Mouse (Mus musculus): ENCODE results near the gene Frem2. TPM values are rescaled to one million over a fixed set of nuclear protein-coding genes. Genes with fewer than 3 reads are reported as not detected.

Gene Frem2
- polyA plus RNA-seq, 1 experiment from 2014 or later, result 2.4 TPM

GRCm38 (mm10) chr3:53576320-53577116, 80.6 kb downstream of the Frem2 start:
- H3K9me3 ChIP-seq (replicated peaks; ENCODE audit: control insufficient read depth, low read length), result no peaks in the 10 kb centered on the region
- no peak overlapping the region for H3K27ac ChIP-seq (ENCODE audit: low read length)
- WGBS, result 55% methylated on average over 7 of the region's 7 CpGs
- no peaks in the 10 kb centered on the region for H3K27me3 ChIP-seq (ENCODE audit: control insufficient read depth, insufficient read depth, low read length)
- no peak overlapping the region for H3K9ac ChIP-seq (ENCODE audit: low read length)
- no peak overlapping the region for H3K4me2 ChIP-seq (ENCODE audit: low read depth, low read length)
- no peaks in the 10 kb centered on the region for H3K36me3 ChIP-seq (ENCODE audit: control insufficient read depth, insufficient read depth)
- no peak for ATAC-seq (replicated peaks; ENCODE audit: extremely low read depth, insufficient read depth, low FRiP score)
- no peaks in the 10 kb centered on the region for H3K4me1 ChIP-seq (ENCODE audit: control insufficient read depth, insufficient read depth, low read length)
- no peak overlapping the region for H3K4me3 ChIP-seq (ENCODE audit: low read length)

DNA sequence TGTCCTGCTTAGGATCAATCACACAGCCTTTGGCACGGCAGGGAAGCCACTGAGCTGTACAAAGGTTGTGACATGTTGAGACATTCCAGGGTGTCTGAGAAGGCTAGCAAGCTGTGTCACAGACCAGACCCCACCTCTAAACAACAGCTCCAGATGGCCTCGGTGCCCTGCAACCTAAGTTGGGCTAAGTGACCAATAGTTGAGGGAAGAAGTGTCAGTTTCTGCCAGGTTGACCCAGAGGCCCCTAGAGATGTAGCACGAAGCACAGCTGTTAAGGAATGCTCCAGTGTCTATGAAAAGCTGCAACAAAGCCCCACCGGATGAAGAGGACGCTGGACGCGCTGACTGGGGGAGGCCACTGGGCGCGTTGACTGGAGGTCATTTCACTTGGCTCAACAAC, 83.0 kb downstream of the Frem2 start:
- Histone ChIP-seq H3K9me3 (replicated peaks; ENCODE audit: control insufficient read depth, low read length) (no peaks in the 10 kb centered on the region), H3K27ac (ENCODE audit: low read length) (no peak overlapping the region), H3K4me1 (ENCODE audit: control insufficient read depth, insufficient read depth, low read length) (no peaks in the 10 kb centered on the region), H3K4me3 (ENCODE audit: low read length) (no peak overlapping the region), H3K27me3 (ENCODE audit: control insufficient read depth, insufficient read depth, low read length) (no peaks in the 10 kb centered on the region), H3K36me3 (ENCODE audit: control insufficient read depth, insufficient read depth) (no peaks in the 10 kb centered on the region), H3K4me2 (ENCODE audit: low read depth, low read length) (no peak overlapping the region), H3K9ac (ENCODE audit: low read length) (no peak overlapping the region)
- no peak for ATAC-seq (replicated peaks; ENCODE audit: extremely low read depth, insufficient read depth, low FRiP score)
- 43% methylated on average over 9 of the region's 9 CpGs for WGBS

DNA sequence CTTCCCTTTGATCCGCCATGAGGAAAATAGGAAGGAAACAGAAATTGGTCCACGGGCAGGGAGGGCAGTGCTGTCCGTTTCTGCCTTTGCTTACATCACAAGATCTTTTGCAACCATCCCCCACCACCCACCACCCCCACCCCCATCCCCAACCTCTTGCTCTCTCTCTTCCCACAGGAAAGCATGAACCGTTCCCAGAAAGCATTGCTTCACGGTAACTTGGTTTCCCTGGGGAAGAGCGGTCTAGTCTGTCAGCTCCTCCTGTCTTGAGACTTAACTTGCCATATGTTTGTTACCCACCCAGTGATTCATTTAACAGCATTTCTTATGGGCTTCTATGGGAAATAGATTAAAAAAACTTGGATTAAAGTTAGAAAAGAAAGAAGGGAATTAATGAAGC, 85.5 kb downstream of the Frem2 start:
- Histone ChIP-seq H3K4me1 (ENCODE audit: control insufficient read depth, insufficient read depth, low read length) (no peaks in the 10 kb centered on the region), H3K36me3 (ENCODE audit: control insufficient read depth, insufficient read depth) (no peaks in the 10 kb centered on the region), H3K27ac (ENCODE audit: low read length) (no peak overlapping the region), H3K4me3 (ENCODE audit: low read length) (no peak overlapping the region), H3K9ac (ENCODE audit: low read length) (no peak overlapping the region), H3K4me2 (ENCODE audit: low read depth, low read length) (no peak overlapping the region), H3K9me3 (replicated peaks; ENCODE audit: control insufficient read depth, low read length) (no peaks in the 10 kb centered on the region), H3K27me3 (ENCODE audit: control insufficient read depth, insufficient read depth, low read length) (no peaks in the 10 kb centered on the region)
- ATAC-seq (replicated peaks; ENCODE audit: extremely low read depth, insufficient read depth, low FRiP score), result no peak
- 69% methylated on average over 6 of the region's 6 CpGs for WGBS

DNA sequence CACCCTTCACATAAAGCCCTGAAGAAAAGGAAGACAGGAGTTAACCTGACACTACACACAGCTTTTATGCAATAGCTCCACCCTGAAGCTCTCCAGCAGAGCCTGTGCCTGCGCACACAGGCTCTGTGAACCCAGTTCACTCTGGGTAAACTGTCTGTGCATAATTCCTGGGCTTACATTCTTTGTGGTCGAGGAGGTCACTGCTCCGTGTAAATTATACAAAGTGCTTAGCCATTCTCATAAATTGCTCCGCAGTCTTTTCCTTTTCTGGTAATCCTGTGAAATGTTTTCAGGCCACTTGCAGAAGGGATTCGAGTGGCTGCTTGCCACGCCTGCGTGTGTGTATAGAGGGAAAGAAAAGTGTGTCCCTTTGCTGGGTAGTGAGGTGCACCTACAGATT, 92.6 kb downstream of the Frem2 start:
- Histone ChIP-seq H3K36me3 (ENCODE audit: control insufficient read depth, insufficient read depth) (no peaks in the 10 kb centered on the region), H3K9me3 (replicated peaks; ENCODE audit: control insufficient read depth, low read length) (no peaks in the 10 kb centered on the region), H3K27me3 (ENCODE audit: control insufficient read depth, insufficient read depth, low read length) (no peaks in the 10 kb centered on the region), H3K4me2 (ENCODE audit: low read depth, low read length) (no peak overlapping the region), H3K4me1 (ENCODE audit: control insufficient read depth, insufficient read depth, low read length) (no peaks in the 10 kb centered on the region), H3K9ac (ENCODE audit: low read length) (no peak overlapping the region), H3K4me3 (ENCODE audit: low read length) (no peak overlapping the region), H3K27ac (ENCODE audit: low read length) (no peak overlapping the region)
- ATAC-seq (replicated peaks; ENCODE audit: extremely low read depth, insufficient read depth, low FRiP score), result no peak
- WGBS, result 67% methylated on average over 7 of the region's 7 CpGs

DNA sequence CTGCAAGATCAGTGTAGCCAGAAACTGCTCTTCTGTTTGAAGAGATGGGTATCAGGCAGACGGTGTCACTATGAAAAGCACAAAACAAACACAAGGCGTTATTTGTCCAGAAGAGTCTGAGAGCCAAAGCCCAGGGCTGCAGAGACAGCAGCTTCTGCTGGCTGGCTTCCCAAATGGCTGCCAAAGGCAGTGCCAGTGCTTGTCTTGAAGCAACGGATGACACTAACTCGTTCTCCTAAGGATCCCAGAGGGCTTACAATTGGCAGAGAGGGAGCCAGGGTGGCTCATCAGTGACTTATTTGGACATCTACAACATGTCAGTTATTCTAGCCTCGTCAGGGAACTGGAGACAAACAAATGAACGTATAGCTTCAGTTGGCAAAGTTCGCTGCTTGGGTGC, 93.4 kb downstream of the Frem2 start:
- Histone ChIP-seq H3K27me3 (ENCODE audit: control insufficient read depth, insufficient read depth, low read length) (no peaks in the 10 kb centered on the region), H3K9me3 (replicated peaks; ENCODE audit: control insufficient read depth, low read length) (no peaks in the 10 kb centered on the region), H3K4me3 (ENCODE audit: low read length) (no peak overlapping the region), H3K9ac (ENCODE audit: low read length) (no peak overlapping the region), H3K4me2 (ENCODE audit: low read depth, low read length) (no peak overlapping the region), H3K27ac (ENCODE audit: low read length) (no peak overlapping the region), H3K36me3 (ENCODE audit: control insufficient read depth, insufficient read depth) (no peaks in the 10 kb centered on the region), H3K4me1 (ENCODE audit: control insufficient read depth, insufficient read depth, low read length) (no peaks in the 10 kb centered on the region)
- 62% methylated on average over 7 of the region's 7 CpGs for WGBS
- ATAC-seq (replicated peaks; ENCODE audit: extremely low read depth, insufficient read depth, low FRiP score), result no peak

DNA sequence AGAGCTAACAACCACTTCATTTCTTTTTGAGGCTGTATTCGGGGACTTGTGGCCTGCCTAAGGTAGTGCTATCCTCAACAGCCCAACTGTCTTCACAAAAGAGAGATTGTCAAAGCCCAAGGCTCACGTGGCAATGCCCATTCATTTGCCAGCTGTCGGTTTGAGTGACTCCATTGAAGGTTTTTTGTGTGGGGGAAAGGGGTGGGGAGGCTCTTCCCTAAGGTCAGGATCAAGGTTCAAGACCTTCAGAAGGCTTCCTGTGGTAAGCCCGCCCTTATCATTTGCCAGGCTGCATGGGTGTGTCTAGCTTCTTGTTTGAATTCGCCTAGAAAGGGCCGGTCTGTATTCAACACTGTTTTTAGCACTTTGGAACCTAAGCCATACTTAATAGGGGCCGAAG, 95.3 kb downstream of the Frem2 start:
- H3K27me3 ChIP-seq (ENCODE audit: control insufficient read depth, insufficient read depth, low read length), result no peaks in the 10 kb centered on the region
- 71% methylated on average over 7 of the region's 7 CpGs for WGBS

DNA sequence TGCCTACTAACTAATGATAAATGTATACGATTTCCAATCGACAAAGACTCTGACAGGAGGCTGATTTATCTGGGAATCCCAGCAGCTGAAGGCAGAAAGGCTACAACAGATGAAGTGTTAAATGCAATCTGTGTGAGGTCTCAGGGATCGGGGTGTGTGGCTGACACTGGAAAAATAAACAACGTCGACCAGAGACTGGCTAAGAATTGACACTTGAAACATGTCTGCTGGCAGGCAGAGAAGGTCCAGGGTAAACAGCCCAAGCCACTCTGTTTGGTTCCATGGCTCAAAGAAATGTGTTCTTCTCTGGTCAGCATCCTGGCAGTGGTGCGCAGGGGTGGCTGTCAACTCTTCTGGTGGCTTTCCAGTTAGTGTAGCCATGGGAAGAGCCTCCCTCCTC, 98.1 kb downstream of the Frem2 start:
- no peak overlapping the region for H3K27ac ChIP-seq (ENCODE audit: low read length)
- ATAC-seq (replicated peaks; ENCODE audit: extremely low read depth, insufficient read depth, low FRiP score), result no peak
- H3K9me3 ChIP-seq (replicated peaks; ENCODE audit: control insufficient read depth, low read length), result no peaks in the 10 kb centered on the region
- H3K36me3 ChIP-seq (ENCODE audit: control insufficient read depth, insufficient read depth), result no peaks in the 10 kb centered on the region
- no peaks in the 10 kb centered on the region for H3K27me3 ChIP-seq (ENCODE audit: control insufficient read depth, insufficient read depth, low read length)
- 0 out of 2 replicates have a peak, but pooled peaks cover 4% of the 10 kb centered on the region for H3K4me1 ChIP-seq (ENCODE audit: control insufficient read depth, insufficient read depth, low read length)
- 27% methylated on average over 6 of the region's 6 CpGs for WGBS
- no peak overlapping the region for H3K4me2 ChIP-seq (ENCODE audit: low read depth, low read length)
- no peak overlapping the region for H3K4me3 ChIP-seq (ENCODE audit: low read length)
- H3K9ac ChIP-seq (ENCODE audit: low read length), result no peak overlapping the region

More for the DNA sequence above, 95.3 kb downstream of the Frem2 start:
- no peak overlapping the region for H3K9ac ChIP-seq (ENCODE audit: low read length)
- H3K9me3 ChIP-seq (replicated peaks; ENCODE audit: control insufficient read depth, low read length), result no peaks in the 10 kb centered on the region
- no peaks in the 10 kb centered on the region for H3K36me3 ChIP-seq (ENCODE audit: control insufficient read depth, insufficient read depth)
- no peak overlapping the region for H3K27ac ChIP-seq (ENCODE audit: low read length)
- no peak overlapping the region for H3K4me3 ChIP-seq (ENCODE audit: low read length)
- no peak overlapping the region for H3K4me2 ChIP-seq (ENCODE audit: low read depth, low read length)
- H3K4me1 ChIP-seq (ENCODE audit: control insufficient read depth, insufficient read depth, low read length), result no peaks in the 10 kb centered on the region
- no peak for ATAC-seq (replicated peaks; ENCODE audit: extremely low read depth, insufficient read depth, low FRiP score)

- Histone ChIP-seq H3K27me3 (ENCODE audit: control insufficient read depth, insufficient read depth, low read length) (no peaks in the 10 kb centered on the region), H3K9ac (ENCODE audit: low read length) (no peak overlapping the region), H3K36me3 (ENCODE audit: control insufficient read depth, insufficient read depth) (no peaks in the 10 kb centered on the region), H3K4me1 (ENCODE audit: control insufficient read depth, insufficient read depth, low read length) (0 out of 2 replicates have a peak, but pooled peaks cover 4% of the 10 kb centered on the region), H3K27ac (ENCODE audit: low read length) (no peak overlapping the region), H3K9me3 (replicated peaks; ENCODE audit: control insufficient read depth, low read length) (no peaks in the 10 kb centered on the region), H3K4me2 (ENCODE audit: low read depth, low read length) (no peak overlapping the region), H3K4me3 (ENCODE audit: low read length) (no peak overlapping the region)
- ATAC-seq (replicated peaks; ENCODE audit: extremely low read depth, insufficient read depth, low FRiP score), result no peak
- WGBS, result 68% methylated on average over 9 of the region's 9 CpGs
These were observed 98.9 kb downstream of the Frem2 start for GRCm38 (mm10) chr3:53558230-53558629.

DNA sequence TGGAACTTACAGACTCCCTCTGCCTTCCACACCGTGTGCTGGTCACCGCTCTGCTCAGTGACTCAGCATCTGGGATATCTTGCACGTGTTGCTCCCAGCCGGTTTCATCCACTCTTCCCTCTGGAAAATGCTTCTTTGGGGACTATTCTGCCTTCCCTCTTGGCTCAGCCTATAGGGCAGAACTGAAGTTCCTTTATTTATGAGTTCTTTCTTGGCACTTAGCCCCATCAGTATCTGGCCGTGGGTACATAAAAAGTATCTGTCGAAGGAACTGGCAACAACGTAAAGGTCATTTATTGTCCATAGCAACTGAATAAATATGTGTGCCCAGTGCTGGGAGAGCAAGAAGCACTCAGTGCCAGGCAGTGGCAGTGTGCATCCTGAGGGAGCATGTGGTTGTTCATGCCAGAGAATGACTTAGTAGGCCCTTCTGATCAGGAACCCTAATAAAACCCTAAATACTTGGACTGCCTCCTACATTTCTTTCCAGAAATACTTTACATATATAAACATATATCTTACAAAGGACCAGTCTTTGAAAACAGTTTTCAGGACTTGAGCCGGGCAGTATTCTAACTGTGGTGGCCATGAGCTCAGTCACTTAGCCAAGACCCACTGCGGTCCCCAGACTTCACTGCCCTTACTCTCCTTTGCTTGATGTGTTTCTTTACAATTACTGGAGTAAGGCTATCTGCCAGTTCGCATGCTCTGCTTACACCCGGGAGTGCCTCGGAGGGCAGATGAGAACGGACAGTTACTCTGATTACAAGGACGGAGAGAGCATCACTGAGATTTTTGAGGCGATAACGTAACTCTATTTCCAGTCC, 99.6 kb downstream of the Frem2 start:
- Histone ChIP-seq H3K4me1 (ENCODE audit: control insufficient read depth, insufficient read depth, low read length) (0 out of 2 replicates have a peak, but pooled peaks cover 4% of the 10 kb centered on the region), H3K27ac (ENCODE audit: low read length) (no peak overlapping the region), H3K9ac (ENCODE audit: low read length) (no peak overlapping the region), H3K27me3 (ENCODE audit: control insufficient read depth, insufficient read depth, low read length) (no peaks in the 10 kb centered on the region), H3K4me3 (ENCODE audit: low read length) (no peak overlapping the region), H3K9me3 (replicated peaks; ENCODE audit: control insufficient read depth, low read length) (no peaks in the 10 kb centered on the region), H3K4me2 (ENCODE audit: low read depth, low read length) (no peak overlapping the region), H3K36me3 (ENCODE audit: control insufficient read depth, insufficient read depth) (no peaks in the 10 kb centered on the region)
- ATAC-seq (replicated peaks; ENCODE audit: extremely low read depth, insufficient read depth, low FRiP score), result no peak
- 66% methylated on average over 16 of the region's 16 CpGs for WGBS
